ENCODE assay signal across 8 mouse cellular contexts in genomic region chr19:46308706-46309435, GRCm38 (mm10). TPM values are rescaled to one million over a fixed set of nuclear protein-coding genes. Genes with fewer than 3 reads are reported as not detected.
A peak's percentile ranks its signal among the peaks of the same experiment; 100 is the strongest.
DNase-seq lines count a peak whose midpoint lies in the region; ATAC-seq lines count a peak whose summit lies in the region.

No protein-coding gene starts in this region.

- peaks cover 20% of the 10 kb centered on the region for H3K36me3 ChIP-seq in hindbrain, embryonic 12.5 days

- peak overlapping the region; percentile 65 for H3K9ac ChIP-seq in hindbrain, embryonic 12.5 days

- peak overlapping the region; percentile 75 for H3K4me2 ChIP-seq in hindbrain, embryonic 12.5 days (replicated peaks)

- WGBS in hindbrain, embryonic 12.5 days = 1% methylated on average over 46 of the region's 47 CpGs

- H3K27me3 ChIP-seq in hindbrain, embryonic 12.5 days = peaks cover 64% of the 10 kb centered on the region

- peak; percentile 72 for DNase-seq in Muller cell, postnatal 12 days (ENCODE audit: inconsistent ontology term)
- DNase-seq in cerebellum, adult 9-11 months = peak; percentile 87
- peak; percentile 60 to 84 for DNase-seq in frontal cortex, postnatal 10 days (ENCODE audit: low spot score in 2 of 2)
- DNase-seq in layer of hippocampus, postnatal 36 days = peak; percentile 85 to 87
- peak; percentile 90 for DNase-seq in lung, postnatal 36 days
- peak; percentile 89 for DNase-seq in right cerebral cortex, adult 18-20 months
- peak; percentile 90 for DNase-seq in urinary bladder, postnatal 14 days (ENCODE audit: low spot score)

- ATAC-seq in hindbrain, embryonic 12.5 days (ENCODE audit: low FRiP score) = peak; percentile 21

- peaks cover 26% of the 10 kb centered on the region for H3K4me1 ChIP-seq in hindbrain, embryonic 12.5 days

- peak overlapping the region; percentile 37 for H3K4me3 ChIP-seq in hindbrain, embryonic 12.5 days

- H3K27ac ChIP-seq in hindbrain, embryonic 12.5 days = no peak overlapping the region

- H3K9me3 ChIP-seq in hindbrain, embryonic 12.5 days (replicated peaks) = no peaks in the 10 kb centered on the region

RNA-seq across cellular contexts. Expression of gene Nfkb2, which starts 4.8 kb away (rescaled TPM):
- polyA plus RNA-seq in hindbrain, embryonic 12.5 days (2016; fragmentation: Nextera tagmentation; extraction: Ambion mirVana) = 4.7 and 5.0 TPM in 2 replicates
- 1 to 10 TPM; 1.9 to 3.2 TPM for total RNA-seq in layer of hippocampus, postnatal 36 days (2021)

RNA-seq across cellular contexts. Expression of gene Psd, which starts 18.1 kb away (rescaled TPM):
- 33.2 and 34.7 TPM in 2 replicates for polyA plus RNA-seq in hindbrain, embryonic 12.5 days (2016; fragmentation: Nextera tagmentation; extraction: Ambion mirVana)
- 100 to 1,000 TPM; 731 to 733 TPM for total RNA-seq in layer of hippocampus, postnatal 36 days (2021)

RNA-seq across cellular contexts. Expression of gene Fbxl15, which starts 19.1 kb away (rescaled TPM):
- 26.2 and 28.3 TPM in 2 replicates for polyA plus RNA-seq in hindbrain, embryonic 12.5 days (2016; fragmentation: Nextera tagmentation; extraction: Ambion mirVana)
- 10 to 100 TPM; 28.3 to 33.6 TPM for total RNA-seq in layer of hippocampus, postnatal 36 days (2021)

RNA-seq across cellular contexts. Expression of gene Cuedc2, which starts 29.6 kb away (rescaled TPM):
- 239 and 261 TPM in 2 replicates for polyA plus RNA-seq in hindbrain, embryonic 12.5 days (2016; fragmentation: Nextera tagmentation; extraction: Ambion mirVana)
- 100 to 1,000 TPM; 164 to 167 TPM for total RNA-seq in layer of hippocampus, postnatal 36 days (2021)

RNA-seq across cellular contexts. Expression of gene Mfsd13a, which starts 32.0 kb away (rescaled TPM):
- polyA plus RNA-seq in hindbrain, embryonic 12.5 days (2016; fragmentation: Nextera tagmentation; extraction: Ambion mirVana) = 7.1 and 7.6 TPM in 2 replicates
- total RNA-seq in layer of hippocampus, postnatal 36 days (2021) = 10 to 100 TPM; 28.2 to 30.3 TPM
